ENCODE assay signal across 8 mouse cellular contexts in the genomic region with DNA sequence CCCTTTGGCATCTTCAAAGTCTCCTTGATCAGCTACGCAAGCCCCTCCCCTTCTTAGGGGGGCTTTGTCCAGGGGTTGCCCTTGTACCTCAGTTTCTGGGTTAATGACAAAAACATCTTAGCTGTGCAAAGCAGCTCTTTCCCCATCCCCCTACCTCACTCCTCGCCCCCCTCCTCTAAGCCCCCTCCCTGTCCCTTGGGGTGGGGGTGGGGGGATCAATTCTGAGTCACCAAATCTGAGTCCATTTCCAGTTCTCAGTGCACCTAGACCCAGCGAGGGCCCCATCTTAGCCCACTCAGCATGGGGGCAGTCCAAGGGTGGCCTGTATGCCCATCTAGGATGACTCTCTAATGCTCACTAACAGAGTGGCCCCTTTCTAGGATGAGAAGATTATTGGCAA. TPM values are rescaled to one million over a fixed set of nuclear protein-coding genes. Genes with fewer than 3 reads are reported as not detected.
A peak's percentile ranks its signal among the peaks of the same experiment; 100 is the strongest.
DNase-seq lines count a peak whose midpoint lies in the region; ATAC-seq and TF ChIP-seq lines count a peak whose summit lies in the region.

No protein-coding gene starts in this region.

- peak overlapping the region; percentile 72 for H3K4me3 ChIP-seq in heart, embryonic 11.5 days (ENCODE audit: low read depth, low read length)
- peak overlapping the region; percentile 62 for H3K4me3 ChIP-seq in hindbrain, embryonic 12.5 days
- H3K4me3 ChIP-seq in midbrain, embryonic 12.5 days = peak overlapping the region; percentile 72

- no peak for DNase-seq in heart, postnatal 25 days (ENCODE audit: low spot score)
- DNase-seq in brain, embryonic 14.5 days (ENCODE audit: low read depth) = peak; percentile 14
- no peak for DNase-seq in spleen, postnatal 36 days (ENCODE audit: low spot score in 2 of 2)
- DNase-seq in frontal cortex, postnatal 36 days (ENCODE audit: low spot score in 2 of 2) = no peak

- ATAC-seq in heart, embryonic 11.5 days (replicated peaks; ENCODE audit: insufficient number of reproducible peaks, low FRiP score, low TSS enrichment) = no peak
- ATAC-seq in hindbrain, embryonic 12.5 days (ENCODE audit: low FRiP score) = no peak
- ATAC-seq in midbrain, embryonic 12.5 days (ENCODE audit: low FRiP score, low read depth) = no peak
- no peak for ATAC-seq in activated CD4-positive, CD25-positive, alpha-beta regulatory T cell, adult 4 months

- H3K36me3 ChIP-seq in heart, embryonic 11.5 days (ENCODE audit: control insufficient read depth, insufficient read depth, low read length) = peaks cover 10% of the 10 kb centered on the region
- peaks cover 44% of the 10 kb centered on the region for H3K36me3 ChIP-seq in hindbrain, embryonic 12.5 days
- H3K36me3 ChIP-seq in midbrain, embryonic 12.5 days = peaks cover 43% of the 10 kb centered on the region

- H3K9ac ChIP-seq in heart, embryonic 11.5 days (ENCODE audit: low read depth, low read length) = peak overlapping the region; percentile 95
- H3K9ac ChIP-seq in hindbrain, embryonic 12.5 days = peak overlapping the region; percentile 92
- H3K9ac ChIP-seq in midbrain, embryonic 12.5 days (replicated peaks) = peak overlapping the region; percentile 80

- no peak for TF ChIP-seq CTCF in brain, embryonic 14.5 days (IDR thresholded peaks at IDR 0.05; ENCODE audit: borderline replicate concordance, extremely low read depth, insufficient read depth, insufficient read length)

- H3K4me2 ChIP-seq in heart, embryonic 11.5 days = peak overlapping the region; percentile 85
- peak overlapping the region; percentile 92 for H3K4me2 ChIP-seq in hindbrain, embryonic 12.5 days (replicated peaks)
- H3K4me2 ChIP-seq in midbrain, embryonic 12.5 days (replicated peaks) = peak overlapping the region; percentile 88

- no peak for TF ChIP-seq POLR2A in brain, embryonic 14.5 days (IDR thresholded peaks at IDR 0.05; ENCODE audit: borderline replicate concordance, extremely low read depth, insufficient read depth, insufficient read length, poor library complexity, severe bottlenecking)

- H3K4me1 ChIP-seq in heart, embryonic 11.5 days (ENCODE audit: control insufficient read depth, insufficient read depth, low read length) = peaks cover 10% of the 10 kb centered on the region; the same call in 1 of the 2 replicates
- peaks cover 21% of the 10 kb centered on the region for H3K4me1 ChIP-seq in hindbrain, embryonic 12.5 days
- H3K4me1 ChIP-seq in midbrain, embryonic 12.5 days = peaks cover 26% of the 10 kb centered on the region

- no peak overlapping the region for H3K27ac ChIP-seq in heart, embryonic 11.5 days (ENCODE audit: low read depth, low read length)
- peak overlapping the region; percentile 93 for H3K27ac ChIP-seq in hindbrain, embryonic 12.5 days
- H3K27ac ChIP-seq in midbrain, embryonic 12.5 days (replicated peaks) = peak overlapping the region; percentile 95

- WGBS in heart, embryonic 11.5 days (ENCODE audit: insufficient replicate concordance) = 80% methylated on average over 3 of the region's 3 CpGs
- 57% methylated on average over 3 of the region's 3 CpGs for WGBS in hindbrain, embryonic 12.5 days
- WGBS in midbrain, embryonic 12.5 days = 56% methylated on average over 3 of the region's 3 CpGs

- no peaks in the 10 kb centered on the region for H3K27me3 ChIP-seq in heart, embryonic 11.5 days (ENCODE audit: control insufficient read depth, insufficient read depth, low read length)
- peaks cover 2% of the 10 kb centered on the region; the same call in 1 of the 2 replicates for H3K27me3 ChIP-seq in hindbrain, embryonic 12.5 days
- 0 out of 2 replicates have a peak, but pooled peaks cover 1% of the 10 kb centered on the region for H3K27me3 ChIP-seq in midbrain, embryonic 12.5 days

- intact Hi-C loops in heart, postnatal 25 days (cut with DNase I) = loop anchor here (1.0 to 10.0 kb wide), 2 partner anchors 23 to 356 kb away; a partner anchor contains a TSS

- H3K9me3 ChIP-seq in heart, embryonic 11.5 days (replicated peaks; ENCODE audit: control insufficient read depth, low read length) = no peaks in the 10 kb centered on the region
- H3K9me3 ChIP-seq in hindbrain, embryonic 12.5 days (replicated peaks) = no peaks in the 10 kb centered on the region
- H3K9me3 ChIP-seq in midbrain, embryonic 12.5 days = no peaks in the 10 kb centered on the region

RNA-seq across cellular contexts. Expression of a gene that starts 1.7 kb away (rescaled TPM):
- polyA plus RNA-seq in heart, embryonic 11.5 days (2014; fragmentation: Nextera tagmentation; extraction: Ambion mirVana) = 7.1 and 8.4 TPM in 2 replicates
- 1 to 10 TPM; 2.4 to 3.3 TPM for total RNA-seq in heart, postnatal 25 days (2021)
- 50.1 and 55.9 TPM in 2 replicates for polyA plus RNA-seq in brain, embryonic 14.5 days (2012; rRNA removed)
- polyA plus RNA-seq in hindbrain, embryonic 12.5 days (2016; fragmentation: Nextera tagmentation; extraction: Ambion mirVana) = 27.6 and 29.6 TPM in 2 replicates
- 28.9 and 29.8 TPM in 2 replicates for polyA plus RNA-seq in midbrain, embryonic 12.5 days (2016; fragmentation: Nextera tagmentation; extraction: Ambion mirVana)
- 1 to 10 TPM; 4.3 to 7.8 TPM for polyA plus RNA-seq in activated CD4-positive, CD25-positive, alpha-beta regulatory T cell, adult 4 months (2017; shearing (Covaris generic))

RNA-seq across cellular contexts. Expression of a gene that starts 8.0 kb away (rescaled TPM):
- polyA plus RNA-seq in heart, embryonic 11.5 days (2014; fragmentation: Nextera tagmentation; extraction: Ambion mirVana) = 1.7 and 2.0 TPM in 2 replicates
- 1 to 10 TPM; 4.9 to 5.1 TPM for total RNA-seq in heart, postnatal 25 days (2021)
- 8.4 and 8.7 TPM in 2 replicates for polyA plus RNA-seq in brain, embryonic 14.5 days (2012; rRNA removed)
- 5.0 and 5.6 TPM in 2 replicates for polyA plus RNA-seq in hindbrain, embryonic 12.5 days (2016; fragmentation: Nextera tagmentation; extraction: Ambion mirVana)
- 5.6 TPM in 2 replicates for polyA plus RNA-seq in midbrain, embryonic 12.5 days (2016; fragmentation: Nextera tagmentation; extraction: Ambion mirVana)
- polyA plus RNA-seq in activated CD4-positive, CD25-positive, alpha-beta regulatory T cell, adult 4 months (2017; shearing (Covaris generic)) = 1 to 10 TPM; 5.9 to 6.9 TPM

RNA-seq across cellular contexts. Expression of a gene that starts 17.4 kb away (rescaled TPM):
- 1.0 and 1.1 TPM in 2 replicates for polyA plus RNA-seq in heart, embryonic 11.5 days (2014; fragmentation: Nextera tagmentation; extraction: Ambion mirVana)
- total RNA-seq in heart, postnatal 25 days (2021) = under 1 TPM; 0.57 to 0.87 TPM
- 1.0 and 2.8 TPM in 2 replicates for polyA plus RNA-seq in brain, embryonic 14.5 days (2012; rRNA removed)
- 0.58 and 0.72 TPM in 2 replicates for polyA plus RNA-seq in hindbrain, embryonic 12.5 days (2016; fragmentation: Nextera tagmentation; extraction: Ambion mirVana)
- polyA plus RNA-seq in midbrain, embryonic 12.5 days (2016; fragmentation: Nextera tagmentation; extraction: Ambion mirVana) = 1.3 and 2.0 TPM in 2 replicates
- not detected for polyA plus RNA-seq in activated CD4-positive, CD25-positive, alpha-beta regulatory T cell, adult 4 months (2017; shearing (Covaris generic))

RNA-seq across cellular contexts. Expression of a gene that starts 22.9 kb away (rescaled TPM):
- 1.3 and 1.9 TPM in 2 replicates for polyA plus RNA-seq in heart, embryonic 11.5 days (2014; fragmentation: Nextera tagmentation; extraction: Ambion mirVana)
- 10 to 100 TPM; 12.2 to 12.5 TPM for total RNA-seq in heart, postnatal 25 days (2021)
- 19.5 and 25.0 TPM in 2 replicates for polyA plus RNA-seq in brain, embryonic 14.5 days (2012; rRNA removed)
- polyA plus RNA-seq in hindbrain, embryonic 12.5 days (2016; fragmentation: Nextera tagmentation; extraction: Ambion mirVana) = 10.7 and 13.1 TPM in 2 replicates
- polyA plus RNA-seq in midbrain, embryonic 12.5 days (2016; fragmentation: Nextera tagmentation; extraction: Ambion mirVana) = 7.5 and 9.3 TPM in 2 replicates
- polyA plus RNA-seq in activated CD4-positive, CD25-positive, alpha-beta regulatory T cell, adult 4 months (2017; shearing (Covaris generic)) = under 1 TPM; 0.09 to 0.19 TPM

RNA-seq across cellular contexts. Expression of a gene that starts 47.7 kb away (rescaled TPM):
- 242 TPM in 2 replicates for polyA plus RNA-seq in heart, embryonic 11.5 days (2014; fragmentation: Nextera tagmentation; extraction: Ambion mirVana)
- total RNA-seq in heart, postnatal 25 days (2021) = 10 to 100 TPM; 52.5 to 53.8 TPM
- polyA plus RNA-seq in brain, embryonic 14.5 days (2012; rRNA removed) = 135 and 166 TPM in 2 replicates
- 205 and 218 TPM in 2 replicates for polyA plus RNA-seq in hindbrain, embryonic 12.5 days (2016; fragmentation: Nextera tagmentation; extraction: Ambion mirVana)
- 220 and 232 TPM in 2 replicates for polyA plus RNA-seq in midbrain, embryonic 12.5 days (2016; fragmentation: Nextera tagmentation; extraction: Ambion mirVana)
- 100 to 1,000 TPM; 196 to 245 TPM for polyA plus RNA-seq in activated CD4-positive, CD25-positive, alpha-beta regulatory T cell, adult 4 months (2017; shearing (Covaris generic))
